Mouse (Mus musculus) gastrocnemius, postnatal 4 days (tissue): Measurements from ENCODE around the gene Ubxn1. TPM values are rescaled to one million over a fixed set of nuclear protein-coding genes. Genes with fewer than 3 reads are reported as not detected.
"Not testable (repeated sequence)": the region's sequence is repeated elsewhere in the genome, so short reads cannot be mapped to it uniquely, and the experiment has no call there.

Experiments
- DNase-seq, 2 experiments: peaks; one replicate each; pipeline ENCODE4 v3.0.0; 2021 to 2022; ENCODE audit warnings: low spot score in 2 of 2, mixed read lengths in 2 of 2
- long read RNA-seq, 2 experiments: library from polyadenylated mRNA; stranded (forward); transcript quantifications; one replicate each; pipeline ENCODE4 v2.0.0; 2021
- total RNA-seq, 2 experiments: library from RNA; stranded (reverse); gene quantifications; 2 replicates each; pipeline ENCODE4 v1.2.3; 2021

Gene Ubxn1
- total RNA-seq: 100 to 1,000 TPM; 149 to 158 TPM
- long read RNA-seq, experiment 1, transcript Ubxn1-202 (10 exons, 1,033 nt): minor isoform, 8 of 117 reads
- long read RNA-seq, experiment 1, transcript Ubxn1-204 (9 exons, 1,291 nt): major isoform, 105 of 117 reads
- long read RNA-seq, experiment 1, partial matches to known transcripts: 3 of 117 reads
- long read RNA-seq, experiment 1, other reads (novel, unspliced or antisense): 0 of 117 reads
- long read RNA-seq, experiment 2, transcript Ubxn1-202 (10 exons, 1,033 nt): minor isoform, 16 of 127 reads
- long read RNA-seq, experiment 2, transcript Ubxn1-204 (9 exons, 1,291 nt): major isoform, 101 of 127 reads
- long read RNA-seq, experiment 2, partial matches to known transcripts: 4 of 127 reads
- long read RNA-seq, experiment 2, other reads (novel, unspliced or antisense): 3 of 127 reads

DNA sequence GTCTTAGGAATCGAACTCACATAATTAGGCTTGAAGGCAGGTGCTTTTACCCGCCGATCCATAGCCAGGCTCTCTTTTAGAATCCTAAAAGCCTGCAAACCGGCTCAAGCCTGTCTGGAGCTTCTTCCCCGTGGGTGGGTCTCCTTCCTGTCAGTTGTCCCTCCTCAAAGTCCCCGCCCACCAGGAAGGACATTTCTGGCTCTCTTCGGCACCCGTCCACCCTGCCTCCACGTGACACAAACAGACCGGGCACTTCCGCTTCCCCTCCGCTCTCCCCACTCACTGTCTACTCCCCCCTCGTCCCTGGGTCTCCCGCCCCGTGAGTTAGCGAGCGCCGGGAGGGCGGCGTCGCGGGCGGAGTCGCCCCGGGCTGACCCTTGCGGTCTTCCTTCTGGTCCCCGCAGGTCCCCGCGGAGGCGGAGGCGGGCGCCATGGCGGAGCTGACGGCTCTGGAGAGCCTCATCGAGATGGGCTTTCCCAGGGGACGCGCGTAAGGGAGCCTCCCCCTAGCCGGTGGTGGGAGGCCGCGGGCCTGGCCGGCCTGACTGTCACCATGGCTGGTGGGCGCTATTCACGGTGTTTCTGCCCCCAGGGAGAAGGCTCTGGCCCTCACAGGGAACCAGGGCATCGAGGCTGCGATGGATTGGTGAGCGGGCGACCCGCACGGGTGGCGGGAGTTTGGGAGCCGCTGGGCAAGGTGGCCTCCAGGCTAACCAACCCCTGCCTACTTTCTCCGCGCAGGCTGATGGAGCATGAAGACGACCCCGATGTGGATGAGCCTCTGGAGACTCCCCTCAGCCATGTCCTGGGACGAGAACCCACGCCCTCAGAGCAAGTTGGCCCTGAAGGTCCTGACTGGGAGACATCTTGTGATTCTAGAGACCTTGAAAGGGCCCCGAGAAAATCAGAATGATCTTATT lies at the start of gene Ubxn1:
TSS of gene Ubxn1 (plus strand) at position 230 of the 920 bp plus-strand sequence.
- DNase-seq: peak; percentile 86 to 95

DNA sequence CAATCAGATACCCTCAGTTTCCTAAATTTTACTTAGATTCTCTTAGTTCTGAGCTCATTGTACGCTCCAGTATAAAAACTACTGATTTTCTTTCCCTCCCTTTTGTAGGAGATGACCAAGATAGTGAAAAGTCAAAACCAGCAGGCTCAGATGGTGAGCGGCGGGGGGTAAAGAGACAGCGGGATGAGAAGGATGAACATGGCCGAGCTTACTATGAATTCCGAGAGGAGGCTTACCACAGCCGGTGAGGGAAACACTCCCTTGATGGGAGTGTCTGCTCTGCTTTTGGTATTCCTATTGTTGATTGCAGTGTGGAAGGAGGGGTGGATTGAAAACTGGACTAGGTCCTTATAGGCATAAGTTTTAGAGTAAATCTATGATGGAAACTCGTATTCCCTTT lies 48.6 kb upstream of the Ubxn1 start:
- no peak for DNase-seq

DNA sequence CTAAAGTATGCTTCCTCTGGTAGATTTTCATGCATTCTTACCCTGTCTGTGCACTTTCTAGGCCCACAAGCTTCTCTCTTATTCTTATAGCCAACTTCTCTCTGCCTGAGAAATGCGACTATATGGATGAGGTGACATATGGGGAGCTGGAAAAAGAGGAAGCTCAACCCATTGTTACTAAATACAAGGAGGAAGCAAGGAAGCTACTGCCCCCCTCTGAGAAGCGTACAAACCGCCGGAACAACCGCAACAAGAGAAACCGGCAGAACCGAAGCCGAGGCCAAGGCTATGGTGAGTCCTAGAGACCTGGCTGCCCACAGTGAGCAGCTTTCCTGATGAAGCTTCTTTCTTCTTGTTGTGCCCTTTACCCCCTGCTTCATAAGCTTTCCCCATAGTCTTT lies 41.6 kb upstream of the Ubxn1 start, which contains the start of gene AC129217.1:
TSS of gene AC129217.1 (plus strand) at position 114 of the 400 bp plus-strand sequence.
- no peak for DNase-seq

DNA sequence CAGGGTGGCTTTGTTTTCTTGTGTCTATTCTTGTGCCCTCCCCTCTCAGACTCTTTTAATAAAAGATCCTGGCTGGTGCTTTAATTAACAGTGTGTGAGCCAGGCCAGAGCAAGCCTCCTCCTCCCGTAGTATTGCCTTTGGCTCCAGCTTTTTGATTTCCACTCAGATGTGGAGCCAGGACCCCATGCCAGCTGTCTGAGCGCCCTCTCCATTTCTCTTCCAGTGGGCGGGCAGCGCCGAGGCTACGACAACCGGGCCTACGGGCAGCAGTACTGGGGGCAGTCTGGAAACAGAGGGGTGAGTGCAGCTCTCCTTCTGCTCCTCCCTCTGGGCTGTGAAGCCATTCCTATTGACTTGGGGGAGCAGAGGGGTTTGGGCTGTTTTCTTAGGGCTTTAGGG lies 40.6 kb upstream of the Ubxn1 start:
- no peak for DNase-seq

DNA sequence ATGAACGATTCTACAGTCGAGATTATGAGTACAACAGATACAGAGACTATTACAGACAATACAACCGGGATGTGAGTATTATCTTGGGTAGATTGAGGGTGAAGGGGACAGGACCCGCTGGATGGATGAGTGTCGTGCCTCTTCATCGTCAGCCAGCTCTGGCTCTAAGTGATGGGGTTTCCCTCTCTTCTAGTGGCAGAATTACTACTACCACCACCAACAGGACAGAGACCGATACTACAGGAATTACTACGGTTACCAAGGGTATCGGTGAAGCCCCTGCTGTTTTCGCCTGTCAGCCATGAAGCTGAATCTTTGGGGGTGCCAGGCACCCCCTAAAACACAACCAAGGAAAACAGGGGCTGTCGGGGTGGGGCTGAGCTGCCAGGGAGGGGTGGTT lies 40.0 kb upstream of the Ubxn1 start:
- no peak for DNase-seq

DNA sequence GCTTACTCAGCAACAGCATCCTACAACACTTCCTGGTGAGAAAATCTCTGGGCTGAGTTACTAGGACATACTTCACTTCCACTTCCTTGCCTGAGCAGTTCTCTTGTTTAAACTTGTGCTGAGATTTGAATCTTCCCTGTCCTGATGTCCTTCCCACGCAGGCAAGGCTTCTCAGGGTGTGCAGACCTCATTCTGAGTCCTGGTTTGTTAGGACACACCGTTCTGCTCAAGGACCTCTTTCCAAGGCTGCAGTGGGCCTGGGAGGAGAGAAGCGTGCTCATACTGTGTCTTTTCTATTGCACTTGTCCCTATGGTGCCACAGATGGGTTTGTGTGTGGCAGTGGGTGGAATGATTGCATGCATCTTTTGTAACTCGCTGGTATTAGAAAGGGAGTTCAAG lies 38.3 kb upstream of the Ubxn1 start:
- no peak for DNase-seq

DNA sequence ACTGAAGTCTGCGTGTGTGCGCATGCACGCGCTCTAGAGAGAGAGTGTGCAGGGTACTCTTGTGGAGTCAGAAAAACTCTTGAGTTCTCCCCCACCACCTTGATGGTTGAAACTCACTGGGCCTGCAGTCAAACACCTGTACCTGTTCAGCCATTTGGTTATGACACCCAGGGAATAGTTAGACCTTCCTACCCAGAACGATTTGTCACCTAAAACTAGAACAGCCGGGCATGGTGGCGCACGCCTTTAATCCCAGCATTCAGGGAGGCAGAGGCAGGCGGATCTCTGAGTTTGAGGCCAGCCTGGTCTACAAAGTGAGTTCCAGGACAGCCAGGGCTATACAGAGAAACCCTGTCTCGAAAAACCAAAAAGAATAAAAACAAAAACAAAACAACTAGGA lies 35.0 kb upstream of the Ubxn1 start:
- not testable (repeated sequence) for DNase-seq

DNA sequence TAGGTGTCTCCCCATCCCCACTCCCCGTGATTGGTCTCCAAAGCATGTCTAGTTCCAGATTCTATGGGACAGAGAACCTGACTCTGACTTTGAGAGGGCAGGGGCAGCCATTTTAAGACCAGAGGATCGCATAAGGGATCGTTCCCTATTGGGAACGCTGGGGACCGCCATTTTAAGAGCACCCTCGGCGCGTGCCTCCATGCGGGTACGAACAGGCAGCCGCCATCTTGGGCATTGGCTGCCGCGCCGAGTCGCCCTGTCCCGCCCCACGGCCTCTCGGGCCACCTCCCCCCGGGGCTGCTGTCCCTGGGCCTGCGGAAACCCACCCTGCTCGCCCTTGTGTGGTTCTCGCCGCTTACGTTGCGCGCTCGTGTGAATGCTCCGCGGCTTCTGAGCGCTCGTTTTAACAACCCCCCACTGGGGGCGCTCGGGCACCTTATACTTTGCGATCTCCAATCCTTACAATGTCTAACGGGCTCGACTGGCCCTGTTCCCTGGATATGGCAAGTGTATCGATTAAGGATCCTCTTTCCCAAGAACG lies 34.0 kb upstream of the Ubxn1 start, which contains the start of gene Bscl2:
TSS of gene Bscl2 (plus strand) at position 217 of the 541 bp plus-strand sequence.
- peak; percentile 53 to 83 for DNase-seq

DNA sequence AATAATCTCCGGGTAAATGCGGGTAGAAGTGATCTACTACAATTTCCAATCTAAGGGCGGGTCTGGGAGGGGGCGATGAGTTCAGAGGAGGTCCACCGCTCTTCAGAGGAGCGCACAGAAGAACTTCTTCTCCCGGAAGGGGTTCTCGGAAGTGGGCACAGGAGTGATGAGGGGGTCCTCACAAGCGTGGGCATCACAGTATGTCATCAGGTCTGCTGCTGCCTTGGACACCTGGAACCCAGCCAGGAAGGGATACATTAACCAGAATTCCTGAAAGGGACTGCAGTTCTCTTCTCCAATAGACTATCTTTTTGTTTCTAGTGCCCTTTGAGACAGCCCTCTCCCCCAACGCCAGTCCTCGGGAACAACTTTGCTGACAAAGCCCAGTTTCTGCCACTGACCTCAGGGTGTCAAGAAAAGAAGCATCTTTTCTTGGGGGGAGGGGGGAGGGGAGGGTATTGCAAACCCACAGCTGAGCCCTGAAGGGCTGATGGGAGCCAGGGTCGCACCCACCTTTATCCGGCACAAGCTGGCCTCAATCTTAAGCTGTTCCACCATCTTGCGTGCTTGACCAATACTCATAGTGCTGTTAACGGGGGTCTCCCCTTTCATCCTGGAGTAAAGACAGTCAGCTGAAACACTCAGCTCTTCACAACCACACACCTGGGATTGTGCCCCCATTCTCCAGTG lies 33.1 kb upstream of the Ubxn1 start:
- DNase-seq: peak in 1 of 2 experiments; percentile 42

DNA sequence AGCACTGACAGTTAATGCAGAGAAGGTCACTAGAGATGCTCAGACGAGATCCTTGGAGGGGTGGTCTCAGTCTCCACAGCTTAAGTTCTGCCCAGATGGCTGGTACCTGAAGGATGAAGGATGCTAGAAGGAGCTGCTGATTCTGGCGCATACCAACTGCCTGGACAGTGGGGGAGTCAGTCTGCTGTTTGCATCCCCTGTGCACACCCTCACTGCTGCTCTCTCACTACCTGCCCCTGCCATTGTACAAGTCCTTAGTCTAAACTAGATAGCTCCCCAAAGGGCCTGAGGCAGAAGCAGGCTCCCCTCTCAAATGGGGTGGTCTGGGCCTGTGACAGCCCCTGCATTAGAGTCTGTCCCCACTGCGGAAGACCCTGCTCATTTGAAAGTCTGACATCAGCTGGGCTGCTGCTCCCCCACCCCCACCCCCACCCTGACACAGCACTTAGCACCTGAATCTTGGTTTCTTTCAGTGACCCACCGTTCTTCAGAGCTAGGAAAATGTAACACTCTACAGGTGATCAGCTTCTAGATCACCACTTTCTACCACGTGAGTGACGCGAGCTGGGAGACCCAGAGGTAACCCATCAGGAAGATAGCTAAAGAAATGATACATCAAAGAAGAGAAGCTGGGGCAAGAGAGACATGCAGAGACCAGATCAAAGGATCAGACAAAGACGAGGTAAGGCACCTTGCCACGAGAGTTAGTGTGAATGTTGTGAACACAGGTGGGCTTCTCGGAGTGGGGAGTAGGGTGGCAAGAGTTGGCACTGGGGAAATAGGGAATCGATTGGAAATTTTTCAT lies 32.0 kb upstream of the Ubxn1 start, which contains the start of gene Gng3:
TSS of gene Gng3 (minus strand) at position 92 of the 805 bp plus-strand sequence.
- no peak for DNase-seq

DNA sequence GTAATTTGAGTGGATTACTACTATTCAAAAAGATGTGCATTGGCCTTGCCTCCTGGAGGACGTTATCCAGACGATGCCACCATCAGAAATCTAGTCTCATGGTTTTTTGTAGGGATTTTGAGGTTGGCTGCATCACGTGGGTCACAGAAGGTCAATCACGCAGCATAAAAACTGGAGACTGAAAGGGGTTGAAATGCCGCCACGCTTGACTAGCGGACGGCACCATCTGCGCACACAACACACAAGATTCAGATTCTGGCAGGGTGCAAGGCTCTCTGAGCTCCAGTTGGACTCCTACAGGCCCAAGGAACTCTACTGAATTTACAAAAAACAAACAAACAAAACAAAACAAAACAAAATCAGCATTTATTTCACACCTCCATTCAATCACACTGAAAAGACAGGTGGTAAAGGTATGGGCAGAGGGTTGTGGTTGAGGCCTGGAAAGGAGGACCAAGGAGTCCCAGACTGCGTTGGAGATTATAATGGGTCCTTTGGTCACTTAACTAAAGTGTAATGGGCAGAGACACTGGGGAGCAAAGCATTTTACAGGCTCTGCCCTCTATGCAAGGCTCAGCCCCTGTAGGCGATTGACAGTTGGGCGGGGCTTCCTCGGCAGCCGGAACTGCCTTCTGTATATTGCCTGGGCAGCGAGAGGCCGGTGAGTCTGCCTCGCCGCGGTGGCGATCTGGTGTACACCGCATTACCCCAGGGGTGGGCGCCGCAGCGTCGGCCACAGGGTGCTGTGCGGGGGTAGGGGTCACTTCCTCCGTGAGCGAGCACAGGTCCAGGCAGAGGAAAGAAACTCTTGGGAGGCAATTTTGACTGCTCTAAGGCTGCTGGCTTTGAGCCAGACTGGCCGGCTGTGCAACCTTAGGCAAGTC lies 31.1 kb upstream of the Ubxn1 start:
- peak in 1 of 2 experiments; percentile 77 for DNase-seq

DNA sequence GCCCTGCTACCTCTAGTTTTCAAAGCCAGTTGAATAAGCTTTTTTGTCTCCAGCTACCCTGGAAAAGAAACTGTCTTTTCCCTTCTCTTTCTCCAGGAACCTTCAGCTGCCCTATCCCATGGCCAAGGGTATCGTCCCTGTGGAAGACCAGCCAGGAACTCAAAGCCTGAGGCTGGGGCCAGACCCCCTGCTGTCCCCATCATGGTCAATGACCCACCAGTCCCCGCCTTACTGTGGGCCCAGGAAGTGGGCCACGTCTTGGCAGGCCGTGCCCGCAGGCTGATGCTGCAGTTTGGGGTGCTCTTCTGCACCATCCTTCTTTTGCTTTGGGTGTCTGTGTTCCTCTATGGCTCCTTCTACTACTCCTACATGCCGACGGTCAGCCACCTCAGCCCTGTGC lies 30.3 kb upstream of the Ubxn1 start:
- no peak for DNase-seq

DNA sequence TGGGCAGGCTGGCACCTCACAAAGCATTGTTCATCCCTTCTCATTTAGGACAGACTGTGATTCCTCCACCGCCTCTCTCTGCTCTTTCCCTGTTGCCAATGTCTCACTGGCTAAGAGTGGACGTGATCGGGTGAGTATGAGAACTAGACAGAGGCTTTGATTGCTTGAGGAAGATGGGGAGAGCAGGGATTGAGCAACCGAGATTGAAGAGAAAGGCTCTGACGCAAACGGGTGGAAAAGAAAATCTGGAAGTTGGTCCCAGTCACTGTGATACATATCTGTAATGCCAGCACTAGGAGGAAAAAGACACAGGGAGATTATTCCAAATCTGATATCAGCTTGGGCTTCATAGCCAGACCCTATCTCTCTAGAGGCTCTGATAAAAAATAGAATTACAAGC lies 28.3 kb upstream of the Ubxn1 start:
- no peak for DNase-seq

DNA sequence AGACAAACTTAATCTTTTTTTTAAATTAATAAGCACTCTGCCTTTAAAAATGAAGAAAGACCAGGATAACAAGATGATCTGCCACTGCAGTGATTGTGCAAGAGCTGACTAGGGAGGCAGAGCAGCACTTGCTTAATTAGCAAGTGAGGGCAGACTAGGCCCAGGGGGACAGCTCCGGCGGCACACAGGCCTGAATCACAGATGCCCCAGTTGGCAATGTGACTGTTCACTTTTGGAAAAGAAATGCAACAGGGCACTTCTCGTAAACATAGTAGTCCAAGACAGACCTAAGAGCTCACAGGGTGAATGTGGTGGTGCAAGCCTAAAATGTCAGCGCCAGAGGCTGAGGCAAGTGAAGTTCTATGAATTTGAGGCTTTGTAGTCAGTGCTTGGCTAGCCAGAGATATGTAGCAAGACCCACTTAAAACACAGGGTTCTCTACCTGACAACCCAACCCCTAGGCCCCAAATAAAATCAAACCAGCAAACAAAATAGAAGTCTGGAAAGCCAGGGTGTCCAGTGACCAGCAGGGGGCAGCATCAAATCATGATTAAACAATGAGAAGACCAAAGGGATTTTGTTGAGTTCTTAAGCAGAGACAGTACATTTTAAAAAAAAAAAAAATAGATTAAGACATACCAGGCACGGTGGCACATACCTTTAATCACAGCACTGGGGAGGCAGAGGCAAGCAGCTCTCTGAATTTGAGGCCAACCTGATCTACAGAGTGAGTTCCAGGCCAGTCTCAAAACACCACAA lies 26.7 kb upstream of the Ubxn1 start:
- DNase-seq: peak; percentile 50 to 83

DNA sequence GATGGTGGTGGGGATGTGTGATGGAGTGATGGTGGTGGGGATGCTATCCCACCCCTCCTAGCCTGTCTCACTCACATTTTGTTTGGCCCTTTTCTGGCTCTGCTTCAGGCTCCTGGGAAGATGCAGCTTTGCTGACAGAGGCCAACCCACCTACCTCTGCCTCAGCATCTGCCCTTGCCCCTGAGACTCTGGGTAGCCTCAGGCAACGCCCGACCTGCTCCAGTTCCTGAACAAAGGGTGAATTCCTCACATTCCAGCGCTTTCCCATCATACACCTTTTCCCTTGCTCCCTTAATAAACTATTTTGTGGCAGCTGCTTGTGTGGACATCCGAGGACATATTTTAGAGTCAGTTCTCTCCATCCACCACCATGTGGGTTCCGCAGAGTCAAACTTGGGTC lies 22.9 kb upstream of the Ubxn1 start:
- no peak for DNase-seq

DNA sequence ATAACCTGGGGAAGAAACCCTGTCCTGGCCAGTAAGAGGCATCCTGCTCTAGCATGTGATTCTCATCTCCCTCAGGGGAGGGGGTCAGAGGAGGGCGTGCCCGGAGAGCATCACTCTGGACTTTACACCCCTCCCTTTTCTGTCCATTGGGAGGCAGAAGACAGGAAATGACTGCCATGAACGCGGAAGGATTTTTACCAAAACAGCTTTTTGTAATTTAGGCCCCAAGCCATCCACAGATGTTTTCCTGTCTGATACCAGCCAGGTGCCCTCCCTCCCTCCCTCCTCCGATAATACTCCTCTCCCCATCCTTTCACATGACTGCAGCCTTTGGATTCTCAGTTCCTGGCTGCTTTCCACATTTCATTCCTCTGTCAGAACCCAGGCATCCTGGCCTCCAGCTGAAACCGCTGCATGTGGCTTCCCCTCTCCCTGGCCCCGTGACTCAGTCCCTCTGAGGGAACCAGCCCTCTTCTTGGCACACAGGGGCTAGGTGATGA lies 20.8 kb upstream of the Ubxn1 start, which contains the start of gene Lrrn4cl:
TSS of gene Lrrn4cl (plus strand) at position 367 of the 500 bp plus-strand sequence.
- peak; percentile 45 to 66 for DNase-seq

DNA sequence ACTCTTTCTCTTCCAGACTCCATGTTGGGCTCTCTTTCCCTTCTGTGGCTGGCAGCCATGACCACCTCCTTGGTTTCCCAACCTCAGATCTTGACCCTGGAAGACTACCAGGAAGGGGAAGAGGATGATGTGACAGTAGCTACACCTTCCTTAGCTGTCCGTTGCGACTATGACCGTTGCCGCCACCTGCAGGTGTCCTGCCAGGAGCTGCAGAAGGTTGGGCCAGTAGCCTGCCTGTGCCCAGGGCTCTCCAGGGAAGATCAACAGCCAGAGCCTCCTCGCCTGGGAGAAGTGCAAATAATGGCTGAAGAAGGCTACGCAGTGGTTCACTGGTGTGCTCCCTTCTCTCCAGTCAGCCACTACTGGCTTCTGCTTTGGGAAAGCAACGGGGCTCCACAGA lies 19.7 kb upstream of the Ubxn1 start:
- DNase-seq: no peak
